Mouse (Mus musculus): Measurements from ENCODE around the gene Vmn2r97. TPM values are rescaled to one million over a fixed set of nuclear protein-coding genes. Genes with fewer than 3 reads are reported as not detected.
"Not testable (repeated sequence)": the region's sequence is repeated elsewhere in the genome, so short reads cannot be mapped to it uniquely, and the experiment has no call there.

The Vmn2r97 gene
- not detected in 2 replicates for total RNA-seq (2014; rRNA removed)
- not detected in 2 replicates for polyA plus RNA-seq (2012; rRNA removed)

GRCm38 (mm10) chr17:18914000-18914399, at the start of gene Vmn2r97:
Gene Vmn2r97 (plus strand): TSS chr17:18914300.
- not testable (repeated sequence) for H3K9ac ChIP-seq (ENCODE audit: low read depth, low read length); H3K36me3 ChIP-seq (ENCODE audit: control insufficient read depth, insufficient read depth, low read length); DNase-seq (ENCODE audit: extremely low read depth, low read depth, low spot score); H3K4me1 ChIP-seq (ENCODE audit: control insufficient read depth, insufficient read depth, low read length); H3K4me3 ChIP-seq (ENCODE audit: insufficient read depth, low read depth, low read length); H3K79me2 ChIP-seq (ENCODE audit: control insufficient read depth, insufficient read depth, low read length); H3K27ac ChIP-seq (replicated peaks; ENCODE audit: insufficient read depth, low read depth, low read length); H3K27me3 ChIP-seq (ENCODE audit: control insufficient read depth, insufficient read depth, low read length)
- 62% methylated on average over 2 of the region's 2 CpGs for WGBS

DNA sequence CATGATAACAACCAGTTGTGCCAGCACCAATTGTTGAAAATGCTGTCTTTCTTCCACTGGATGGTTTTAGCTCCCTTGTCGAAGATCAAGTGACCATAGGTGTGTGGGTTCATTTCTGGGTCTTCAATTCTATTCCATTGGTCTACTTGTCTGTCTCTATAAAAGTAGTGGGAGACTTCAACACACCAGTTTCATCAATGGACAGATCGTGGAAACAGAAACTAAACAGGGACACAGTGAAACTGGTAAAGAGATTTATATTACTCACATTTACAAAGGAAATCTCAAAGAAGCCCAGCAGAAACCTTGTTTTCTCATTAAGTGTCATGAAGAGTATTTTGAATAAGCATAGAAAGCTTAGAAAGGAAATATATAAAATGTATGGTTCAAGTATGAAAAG, 31.7 kb upstream of the Vmn2r97 start:
- DNase-seq (ENCODE audit: extremely low read depth, low read depth, low spot score); H3K27ac ChIP-seq (replicated peaks; ENCODE audit: insufficient read depth, low read depth, low read length); H3K9ac ChIP-seq (ENCODE audit: low read depth, low read length); H3K79me2 ChIP-seq (ENCODE audit: control insufficient read depth, insufficient read depth, low read length); H3K4me3 ChIP-seq (ENCODE audit: insufficient read depth, low read depth, low read length); H3K27me3 ChIP-seq (ENCODE audit: control insufficient read depth, insufficient read depth, low read length); H3K36me3 ChIP-seq (ENCODE audit: control insufficient read depth, insufficient read depth, low read length); H3K4me1 ChIP-seq (ENCODE audit: control insufficient read depth, insufficient read depth, low read length): not testable (repeated sequence)
- 55% methylated on average over 2 of the region's 2 CpGs for WGBS

GRCm38 (mm10) chr17:18889745-18890329, 24.3 kb upstream of the Vmn2r97 start:
- no peaks in the 10 kb centered on the region for H3K79me2 ChIP-seq (ENCODE audit: control insufficient read depth, insufficient read depth, low read length)

GRCm38 (mm10) chr17:18957800-18958199, 43.7 kb downstream of the Vmn2r97 start:
- not testable (repeated sequence) for H3K27ac ChIP-seq (replicated peaks; ENCODE audit: insufficient read depth, low read depth, low read length); H3K4me1 ChIP-seq (ENCODE audit: control insufficient read depth, insufficient read depth, low read length); H3K9ac ChIP-seq (ENCODE audit: low read depth, low read length); H3K27me3 ChIP-seq (ENCODE audit: control insufficient read depth, insufficient read depth, low read length); H3K79me2 ChIP-seq (ENCODE audit: control insufficient read depth, insufficient read depth, low read length); H3K4me3 ChIP-seq (ENCODE audit: insufficient read depth, low read depth, low read length); DNase-seq (ENCODE audit: extremely low read depth, low read depth, low spot score); H3K36me3 ChIP-seq (ENCODE audit: control insufficient read depth, insufficient read depth, low read length)
- WGBS, result 58% methylated on average over 1 of the region's 1 CpGs

More at GRCm38 (mm10) chr17:18889745-18890329, 24.3 kb upstream of the Vmn2r97 start:
- no peaks in the 10 kb centered on the region for H3K36me3 ChIP-seq (ENCODE audit: control insufficient read depth, insufficient read depth, low read length)
- H3K27me3 ChIP-seq (ENCODE audit: control insufficient read depth, insufficient read depth, low read length), result no peaks in the 10 kb centered on the region
- no peaks in the 10 kb centered on the region for H3K4me1 ChIP-seq (ENCODE audit: control insufficient read depth, insufficient read depth, low read length)
- no peak for DNase-seq (ENCODE audit: extremely low read depth, low read depth, low spot score)
- no peak overlapping the region for H3K27ac ChIP-seq (replicated peaks; ENCODE audit: insufficient read depth, low read depth, low read length)
- TF ChIP-seq POLR2A (IDR thresholded peaks at IDR 0.05; ENCODE audit: extremely low read depth, insufficient read depth, low read length) (no peak), CTCF (IDR thresholded peaks at IDR 0.05; ENCODE audit: low read depth, low read length) (no peak)
- WGBS, result 76% methylated on average over 6 of the region's 6 CpGs
- no peak overlapping the region for H3K4me3 ChIP-seq (ENCODE audit: insufficient read depth, low read depth, low read length)
- H3K9ac ChIP-seq (ENCODE audit: low read depth, low read length), result no peak overlapping the region

- H3K9ac ChIP-seq (ENCODE audit: low read depth, low read length), result no peak overlapping the region
- peak; percentile 7 for DNase-seq (ENCODE audit: extremely low read depth, low read depth, low spot score)
- H3K27ac ChIP-seq (replicated peaks; ENCODE audit: insufficient read depth, low read depth, low read length), result no peak overlapping the region
- 89% methylated on average over 29 of the region's 29 CpGs for WGBS
- H3K4me3 ChIP-seq (ENCODE audit: insufficient read depth, low read depth, low read length), result no peak overlapping the region
- H3K4me1 ChIP-seq (ENCODE audit: control insufficient read depth, insufficient read depth, low read length), result no peaks in the 10 kb centered on the region
- no peak for TF ChIP-seq CTCF (IDR thresholded peaks at IDR 0.05; ENCODE audit: low read depth, low read length)
- no peak for TF ChIP-seq POLR2A (IDR thresholded peaks at IDR 0.05; ENCODE audit: extremely low read depth, insufficient read depth, low read length)
- H3K79me2 ChIP-seq (ENCODE audit: control insufficient read depth, insufficient read depth, low read length), result no peaks in the 10 kb centered on the region
- no peaks in the 10 kb centered on the region for H3K27me3 ChIP-seq (ENCODE audit: control insufficient read depth, insufficient read depth, low read length)
- H3K36me3 ChIP-seq (ENCODE audit: control insufficient read depth, insufficient read depth, low read length), result no peaks in the 10 kb centered on the region
Observed at GRCm38 (mm10) chr17:18968371-18969275, 54.5 kb downstream of the Vmn2r97 start.

Other genes starting within 250 kb of the Vmn2r97 start
- gene Vmn2r98, start 139.2 kb downstream of the Vmn2r97 start, total RNA-seq (2014; rRNA removed), result not detected in 2 replicates
- gene Vmn2r98, start 139.2 kb downstream of the Vmn2r97 start, polyA plus RNA-seq (2012; rRNA removed), result not detected in 2 replicates